Mouse (Mus musculus) frontal cortex, adult 2 months (tissue): ENCODE data around the gene Pdk2. TPM values are rescaled to one million over a fixed set of nuclear protein-coding genes. Genes with fewer than 3 reads are reported as not detected.

Source experiments
- DNase-seq, 2 experiments: peaks; one replicate each; pipeline ENCODE4 v3.0.0; 2022; ENCODE audit warnings: low spot score in 1 of 2; ENCODE audit errors: extremely low spot score in 1 of 2
- polyA plus RNA-seq: library from polyadenylated mRNA; depleted of rRNA; stranded (reverse); fragments of >200 nt; gene quantifications from 2 replicates; pipeline ENCODE4 v1.2.3, GENCODE M21; 2012; rRNA removed

The Pdk2 gene
- polyA plus RNA-seq, 1 experiment: 88.7 TPM

DNA sequence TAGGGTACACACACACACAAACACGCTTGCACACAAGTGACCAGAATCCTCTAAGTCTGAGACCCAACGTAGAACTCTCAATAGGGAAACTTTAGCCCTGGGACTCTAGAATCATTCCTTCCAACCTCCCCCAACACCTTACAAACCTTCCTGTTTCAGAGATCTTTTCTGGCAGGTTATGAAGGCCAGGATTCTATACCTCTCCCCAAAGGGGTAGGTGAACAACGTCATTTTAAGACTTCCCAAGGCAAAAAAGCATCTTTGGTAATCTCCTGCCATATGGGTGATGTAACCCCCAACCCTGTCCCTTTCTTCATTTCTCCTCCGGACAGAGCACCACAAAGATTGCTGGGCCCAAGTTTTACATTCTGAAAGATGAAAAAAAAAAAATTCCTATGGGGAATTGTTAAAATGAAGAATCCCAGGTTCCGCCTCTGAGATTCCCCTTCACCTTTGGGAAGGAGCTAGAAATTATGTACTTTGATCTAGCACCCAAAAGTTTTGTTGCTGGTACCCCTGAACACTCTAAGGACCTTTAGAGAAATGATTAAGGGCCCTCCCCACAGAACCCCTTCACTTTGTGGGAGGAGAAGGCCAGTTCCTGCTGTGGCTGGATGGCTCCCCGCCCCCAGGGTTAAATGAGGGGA, 50.9 kb downstream of the Pdk2 start:
- DNase-seq: no peak

DNA sequence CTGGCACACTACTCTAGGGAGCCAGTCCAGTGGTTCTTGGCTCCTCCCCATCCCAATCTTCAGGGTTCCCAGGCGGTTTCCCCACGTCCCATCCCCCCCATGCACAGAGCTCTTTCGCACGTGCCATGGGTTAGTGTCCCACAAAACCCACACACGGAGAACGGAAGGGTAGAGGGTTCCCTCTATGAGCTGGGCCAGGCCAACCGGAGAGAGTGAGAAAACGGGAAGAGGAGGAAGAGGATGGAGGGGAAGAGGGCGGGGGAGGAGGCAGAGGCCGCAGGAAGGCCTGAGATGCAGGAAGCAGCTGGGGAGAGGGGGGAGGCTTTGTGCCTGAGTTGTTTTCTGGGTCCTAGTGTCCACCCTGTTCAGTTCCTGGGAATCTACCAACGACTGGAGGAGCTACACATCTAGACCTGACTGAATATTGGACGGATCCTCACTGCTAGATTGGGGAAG, 51.6 kb downstream of the Pdk2 start:
- peak; percentile 81 to 91 for DNase-seq

DNA sequence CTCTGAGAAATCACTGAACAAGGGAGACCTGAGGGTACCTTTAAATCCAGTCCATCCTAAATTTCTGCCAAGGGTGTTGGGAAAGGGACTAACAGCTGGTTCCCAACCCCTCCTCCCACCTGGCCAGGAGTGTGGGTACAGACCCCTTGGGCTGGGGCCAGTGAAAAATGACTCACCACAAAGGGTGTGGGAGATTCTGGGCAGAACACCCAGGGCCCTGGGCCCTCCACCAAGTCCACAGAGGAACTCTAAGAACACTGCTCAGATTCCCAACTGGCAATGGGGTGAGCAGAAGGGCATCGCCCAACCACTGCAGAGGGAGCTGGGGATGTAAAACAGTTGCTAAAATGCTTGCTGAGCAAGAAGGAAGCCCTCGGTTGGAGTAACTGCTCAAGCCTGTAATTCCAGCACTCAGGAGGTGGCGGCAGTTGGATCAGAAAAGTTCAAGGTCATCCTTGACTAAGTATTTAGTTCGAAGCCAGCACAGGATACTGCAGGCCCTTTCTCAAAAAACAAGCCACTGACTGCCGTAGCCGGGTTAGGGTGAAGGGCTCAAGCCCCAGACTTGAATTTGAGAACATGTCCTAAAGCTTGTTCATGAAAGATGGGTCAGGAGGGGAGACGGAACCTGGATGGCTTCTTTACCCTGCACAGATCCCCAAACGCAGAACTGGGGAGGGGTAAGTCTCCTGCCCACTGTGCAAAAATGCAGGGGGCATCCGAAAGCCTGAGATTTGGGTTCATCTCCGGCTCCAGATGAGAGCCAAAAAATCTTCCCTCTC, 52.2 kb downstream of the Pdk2 start:
- DNase-seq: no peak

DNA sequence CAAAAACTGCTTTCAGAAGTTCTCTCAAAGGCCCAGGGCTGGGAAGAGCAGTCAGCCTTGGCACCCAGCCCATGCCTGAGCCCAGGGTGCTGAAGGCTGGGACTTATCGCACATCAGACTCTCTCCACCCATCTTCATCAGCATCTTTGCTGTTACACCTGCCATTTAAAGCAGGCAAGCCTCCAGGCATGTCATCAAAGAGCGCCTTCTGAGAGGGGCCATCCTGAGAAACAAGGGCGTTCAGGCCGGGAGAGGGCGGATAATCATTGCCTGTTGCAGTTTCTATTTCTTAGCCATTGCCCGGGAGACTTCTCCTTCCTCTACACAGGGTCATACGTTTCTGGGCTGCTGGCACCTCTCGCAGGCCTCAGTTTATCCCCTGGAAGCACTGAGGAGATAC, 53.3 kb downstream of the Pdk2 start:
- no peak for DNase-seq

DNA sequence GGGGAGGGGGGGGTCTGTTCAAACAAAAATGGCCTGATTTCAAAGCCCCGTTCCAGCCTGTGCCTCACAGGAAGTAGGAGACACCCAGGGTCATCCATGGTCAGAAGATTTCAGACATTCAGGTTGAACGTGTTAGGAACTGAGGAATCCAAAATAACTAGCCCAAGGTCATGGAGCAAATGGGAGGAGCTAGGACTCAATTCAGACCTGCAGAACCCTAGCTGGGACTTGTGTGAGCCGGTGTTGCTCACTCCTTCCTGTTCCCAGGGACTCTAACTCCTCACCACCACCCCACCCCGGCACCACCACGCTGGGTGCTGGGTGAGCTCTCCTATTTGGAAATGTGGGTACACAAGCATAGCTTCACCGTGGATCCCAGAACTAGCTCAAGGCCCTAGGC, 53.8 kb downstream of the Pdk2 start:
- DNase-seq: no peak

DNA sequence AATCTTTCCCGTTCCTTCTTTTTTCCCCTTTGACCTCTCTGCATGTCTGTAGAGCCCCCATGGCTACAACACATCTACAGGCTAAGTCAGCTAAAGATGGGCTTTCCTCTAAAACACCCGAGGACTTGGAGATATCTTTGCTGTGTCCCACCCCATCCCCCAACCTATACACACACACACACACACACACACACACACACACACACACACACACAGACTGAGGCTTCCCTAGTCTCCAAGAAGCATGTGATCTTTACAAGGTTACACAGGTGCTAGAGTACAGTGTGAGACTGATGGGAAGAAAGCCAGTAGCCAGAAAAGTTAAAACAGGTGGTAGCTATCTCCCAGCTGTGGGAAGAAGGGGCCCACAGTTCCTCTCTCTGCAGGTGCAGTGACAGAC, 54.7 kb downstream of the Pdk2 start:
- DNase-seq: no peak

DNA sequence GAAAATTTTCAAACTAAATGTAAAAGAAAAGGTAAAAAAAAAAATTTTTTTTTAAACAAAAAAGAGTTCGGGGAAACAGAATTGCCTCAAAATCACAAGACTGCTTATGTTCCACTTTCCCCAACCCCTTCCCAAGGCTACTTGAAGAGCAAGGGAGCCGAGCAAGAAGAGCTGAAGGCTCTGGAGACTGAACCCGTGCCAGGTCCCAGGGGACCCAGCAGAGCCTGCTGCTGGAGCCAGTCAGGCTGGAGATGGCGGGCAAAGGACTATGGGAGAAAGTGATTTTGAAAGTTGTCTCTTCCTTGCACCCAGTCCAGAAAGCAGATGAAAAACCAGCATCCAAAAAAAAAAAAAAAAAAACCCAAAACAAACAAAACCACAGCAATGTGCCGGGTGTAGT, 55.3 kb downstream of the Pdk2 start:
- DNase-seq: no peak

DNA sequence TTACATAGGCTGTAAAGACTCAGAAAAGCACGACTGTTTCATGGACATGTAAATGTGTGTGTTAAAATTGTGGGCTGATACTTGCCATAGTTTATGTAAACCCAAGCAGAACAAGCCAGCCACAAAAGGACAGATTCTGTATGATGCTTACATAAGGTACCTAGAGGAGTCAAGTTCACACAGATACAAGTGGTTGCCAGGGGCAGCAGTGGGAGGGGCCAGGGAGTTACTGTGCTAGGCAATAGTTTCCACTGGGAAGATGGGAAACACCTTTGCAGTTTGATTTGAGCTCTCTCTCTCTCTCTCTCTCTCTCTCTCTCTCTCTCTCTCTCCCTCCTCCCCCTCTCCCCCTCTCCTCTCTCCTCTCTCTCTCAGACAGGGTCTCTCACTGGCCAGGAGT, 56.0 kb downstream of the Pdk2 start:
- DNase-seq: no peak

DNA sequence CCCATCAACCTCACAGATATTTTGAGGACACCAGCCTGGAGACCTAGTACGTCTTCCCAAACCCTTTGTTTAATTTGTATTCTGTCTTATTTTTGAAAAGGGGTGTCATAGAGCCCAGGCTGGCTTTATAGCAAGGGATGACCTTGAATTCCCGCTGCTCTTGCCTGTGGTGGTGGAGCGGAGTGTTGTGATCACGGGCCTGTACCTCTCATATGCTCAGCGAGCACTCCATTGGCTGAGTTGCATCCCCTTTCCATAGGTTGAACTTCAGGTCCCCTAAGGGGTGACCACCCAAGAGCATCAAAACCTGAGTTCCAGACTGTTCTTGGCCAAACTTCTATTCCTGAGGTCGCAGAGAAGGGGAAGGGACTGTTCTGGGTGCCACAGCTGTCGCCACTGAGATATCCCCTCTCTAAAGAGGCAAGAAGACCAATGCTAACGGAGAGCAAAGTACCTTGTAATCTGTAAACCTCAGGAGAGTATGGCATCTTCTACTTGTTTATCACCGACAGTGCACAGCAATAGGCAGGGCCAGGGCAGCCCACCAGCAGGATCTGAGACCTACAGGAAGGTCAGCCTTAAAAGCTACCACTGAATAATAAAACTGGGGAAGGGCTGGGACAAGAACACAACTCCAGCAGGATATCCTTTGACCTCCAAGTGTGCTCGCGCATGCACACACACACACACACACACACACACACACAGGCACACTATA, 61.5 kb downstream of the Pdk2 start:
- no peak for DNase-seq

DNA sequence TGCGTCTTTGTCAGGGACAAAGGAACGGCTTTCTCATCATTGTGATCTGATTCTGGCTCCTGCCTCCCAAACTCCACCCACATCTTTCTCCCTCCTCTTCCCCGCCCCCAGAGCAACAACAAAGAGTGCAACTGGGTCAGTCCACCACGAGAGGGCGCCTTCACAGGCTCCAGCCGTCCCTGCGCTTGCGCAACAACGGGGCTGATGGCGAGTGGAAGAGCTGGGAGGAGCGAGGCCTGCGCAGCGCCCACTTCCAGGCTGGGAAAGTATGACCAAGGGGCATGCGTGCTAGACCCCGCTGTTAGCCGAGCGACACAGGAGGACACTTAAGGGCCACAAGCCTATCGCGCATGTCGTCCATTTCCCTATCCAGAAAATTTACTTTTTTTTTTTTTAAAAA, 62.2 kb downstream of the Pdk2 start:
- peak; percentile 93 to 99 for DNase-seq

DNA sequence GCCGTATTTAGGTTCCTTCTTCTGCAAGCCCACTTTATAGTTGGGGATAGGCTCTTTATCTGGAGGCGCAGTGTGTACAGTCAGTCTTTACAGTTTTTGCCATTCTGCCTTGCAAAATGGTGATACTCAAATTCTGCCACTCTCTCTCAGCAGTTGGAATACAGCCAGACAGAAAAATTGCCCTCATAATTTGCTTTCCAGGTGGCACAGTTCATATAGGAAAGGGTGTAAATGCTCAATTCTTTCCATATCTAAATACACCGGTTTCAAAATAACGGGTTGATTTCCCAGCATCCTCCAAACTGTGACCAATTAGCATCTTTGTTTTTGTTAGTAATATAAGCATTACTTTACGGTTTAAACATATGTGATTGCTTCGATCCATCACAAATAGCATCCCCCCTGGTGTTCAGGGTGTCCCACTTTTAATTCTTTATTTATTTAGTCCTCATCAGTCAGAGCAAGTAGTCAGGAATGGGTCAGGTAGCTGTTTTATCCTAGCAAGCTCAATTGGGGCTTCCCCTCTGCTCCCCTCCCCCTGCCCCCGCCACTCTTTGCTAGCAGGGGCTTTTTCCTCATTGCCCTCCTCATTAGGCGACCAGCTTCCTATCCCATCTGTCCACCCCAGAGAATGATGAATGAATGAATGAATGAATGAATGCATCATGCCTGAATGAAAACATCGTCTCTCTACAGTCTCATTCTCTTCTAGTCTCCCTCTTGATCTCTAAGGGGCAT, 62.8 kb downstream of the Pdk2 start:
- DNase-seq: no peak

Other genes starting within 250 kb of the Pdk2 start
- gene Col1a1, start 105.1 kb downstream of the Pdk2 start, polyA plus RNA-seq: 6.9 and 8.7 TPM in 2 replicates
- not detected in 2 replicates for gene Hils1, start 73.8 kb downstream of the Pdk2 start, polyA plus RNA-seq
- gene Sgca, start 65.0 kb downstream of the Pdk2 start, polyA plus RNA-seq: 1.1 and 1.4 TPM in 2 replicates
- gene Ppp1r9b, start 50.3 kb downstream of the Pdk2 start, polyA plus RNA-seq: 296 and 312 TPM in 2 replicates
- 27.5 and 28.1 TPM in 2 replicates for gene Samd14, start 31.5 kb downstream of the Pdk2 start, polyA plus RNA-seq
- 12.7 and 14.0 TPM in 2 replicates for gene Itga3, start 35.4 kb upstream of the Pdk2 start, polyA plus RNA-seq
- 0.19 TPM in 1 of 2 replicates, not detected in the other for gene Dlx3, start 78.8 kb upstream of the Pdk2 start, polyA plus RNA-seq
- 0.08 TPM in 1 of 2 replicates, not detected in the other for gene Dlx4, start 104.9 kb upstream of the Pdk2 start, polyA plus RNA-seq
- gene Tac4, start 220.2 kb upstream of the Pdk2 start, polyA plus RNA-seq: 0.12 TPM in 1 of 2 replicates, not detected in the other